9 mouse cellular contexts compared by ENCODE assay signal in the genomic region with DNA sequence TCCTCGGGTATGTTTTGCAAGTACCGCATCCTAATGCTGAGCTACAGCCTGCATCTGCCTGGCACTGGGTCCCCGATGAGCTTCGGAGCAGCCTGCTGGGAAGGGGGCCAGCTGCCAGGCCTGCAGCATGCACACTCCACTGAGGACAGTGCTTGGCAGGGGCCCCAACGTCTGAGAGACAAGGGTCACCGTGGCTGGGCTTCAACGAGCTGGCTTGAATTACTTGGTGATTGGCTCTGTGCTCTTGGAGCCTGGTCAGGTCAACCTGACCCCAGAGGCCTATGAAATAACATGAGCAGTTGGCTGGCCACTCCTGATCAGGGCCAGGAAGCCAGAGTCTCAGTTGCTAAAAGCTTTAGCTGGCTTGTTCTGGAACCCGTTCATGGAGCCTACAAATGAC.
DNase-seq lines count a peak whose midpoint lies in the region; ATAC-seq and TF ChIP-seq lines count a peak whose summit lies in the region.
"Had no signal": no experiment of that assay in that cellular context is flagged by ENCODE, and none has a peak within 500 bp of the region (broad histone marks: within the 10 kb centered on the region; RNA-seq: fewer than 3 reads in every experiment).

No protein-coding gene starts in this region.

- no peak overlapping the region for H3K27ac ChIP-seq in kidney, embryonic 15.5 days
- H3K27ac ChIP-seq in cerebellum, adult 2 months (ENCODE audit: insufficient read depth, low read length): no peak overlapping the region
- H3K27ac ChIP-seq in lung, embryonic 14.5 days (ENCODE audit: low read depth): no peak overlapping the region
- H3K27ac ChIP-seq: embryonic facial prominence, embryonic 15.5 days had no signal

- H3K9me3 ChIP-seq in kidney, embryonic 15.5 days (replicated peaks): no peaks in the 10 kb centered on the region
- H3K9me3 ChIP-seq in lung, embryonic 14.5 days (ENCODE audit: low read depth, low read length): no peaks in the 10 kb centered on the region
- H3K9me3 ChIP-seq: embryonic facial prominence, embryonic 15.5 days had no signal

- H3K4me2 ChIP-seq in kidney, embryonic 15.5 days: no peak overlapping the region
- no peak overlapping the region for H3K4me2 ChIP-seq in lung, embryonic 14.5 days
- H3K4me2 ChIP-seq: embryonic facial prominence, embryonic 15.5 days had no signal

- peaks cover 9% of the 10 kb centered on the region; the same call in 1 of the 2 replicates for H3K4me1 ChIP-seq in kidney, embryonic 15.5 days
- H3K4me1 ChIP-seq in cerebellum, adult 2 months (ENCODE audit: control insufficient read depth, insufficient read depth, low read length): no peaks in the 10 kb centered on the region; the same call in 1 of the 2 replicates
- H3K4me1 ChIP-seq in lung, embryonic 14.5 days (ENCODE audit: insufficient read depth): peaks cover 4% of the 10 kb centered on the region; the same call in 1 of the 2 replicates

- peaks cover 25% of the 10 kb centered on the region for H3K27me3 ChIP-seq in kidney, embryonic 15.5 days
- H3K27me3 ChIP-seq in cerebellum, adult 2 months (ENCODE audit: control insufficient read depth, insufficient read depth, low read length): no peaks in the 10 kb centered on the region
- no peaks in the 10 kb centered on the region for H3K27me3 ChIP-seq in lung, embryonic 14.5 days (ENCODE audit: insufficient read depth, low read length)

- H3K4me3 ChIP-seq in kidney, embryonic 15.5 days (replicated peaks): no peak overlapping the region
- no peak overlapping the region for H3K4me3 ChIP-seq in cerebellum, adult 2 months (replicated peaks; ENCODE audit: insufficient read depth, low read depth, low read length)
- no peak overlapping the region for H3K4me3 ChIP-seq in lung, embryonic 14.5 days (ENCODE audit: low read depth, low read length)
- H3K4me3 ChIP-seq: embryonic facial prominence, embryonic 15.5 days had no signal

- no peaks in the 10 kb centered on the region for H3K36me3 ChIP-seq in kidney, embryonic 15.5 days
- no peaks in the 10 kb centered on the region for H3K36me3 ChIP-seq in lung, embryonic 14.5 days (ENCODE audit: insufficient read depth)
- H3K36me3 ChIP-seq: embryonic facial prominence, embryonic 15.5 days had no signal

- DNase-seq in kidney, adult 11 months: peak; percentile 92
- DNase-seq in cerebellum, adult 2 months: peak; percentile 49 to 65
- DNase-seq in gastrocnemius, postnatal 10 days: peak; percentile 77
- peak; percentile 84 to 93 for DNase-seq in kidney, postnatal 25 days
- peak; percentile 45 for DNase-seq in lung, embryonic 14.5 days
- DNase-seq in telencephalon, adult 2 months (ENCODE audit: low read depth, low spot score): peak; percentile 12

- no peak for TF ChIP-seq CTCF in cerebellum, adult 2 months (IDR thresholded peaks at IDR 0.05; ENCODE audit: borderline replicate concordance, insufficient read depth, low read depth, low read length)
- no peak for TF ChIP-seq CTCF in lung, embryonic 14.5 days (IDR thresholded peaks at IDR 0.05; ENCODE audit: low read depth)

- H3K9ac ChIP-seq in kidney, embryonic 15.5 days: no peak overlapping the region
- no peak overlapping the region for H3K9ac ChIP-seq in lung, embryonic 14.5 days
- H3K9ac ChIP-seq: embryonic facial prominence, embryonic 15.5 days had no signal

- WGBS in kidney, embryonic 15.5 days: 43% methylated on average over 8 of the region's 8 CpGs
- WGBS in cerebellum, adult 2 months: 26% methylated on average over 8 of the region's 8 CpGs
- 40% methylated on average over 8 of the region's 8 CpGs for WGBS in lung, embryonic 14.5 days

- no peak for ATAC-seq in kidney, embryonic 15.5 days (replicated peaks; ENCODE audit: low FRiP score)
- ATAC-seq in lung, embryonic 14.5 days (ENCODE audit: insufficient read depth): no peak; the same call in 1 of the 2 replicates
- ATAC-seq in erythroblast, adult 5-6 weeks (replicated peaks; ENCODE audit: low FRiP score, poor library complexity, severe bottlenecking): no peak

- no peak for TF ChIP-seq POLR2A in cerebellum, adult 2 months (IDR thresholded peaks at IDR 0.05; ENCODE audit: borderline replicate concordance, insufficient read depth, low read length)

Comparison
In these comparisons a context has a peak if more than half of its experiments do, and no peak if none do; other contexts are left out.
1. DNase-seq: peak in every context shown above with its lines; median percentile 92 in kidney, adult 11 months; 88 in kidney, postnatal 25 days; 77 in gastrocnemius, postnatal 10 days; 57 in cerebellum, adult 2 months; 45 in lung, embryonic 14.5 days; 12 in telencephalon, adult 2 months.